Mouse (Mus musculus) heart, postnatal 10 days (tissue): ENCODE measurements at regions not wholly inside any gene's neighbourhood (a gene's known extent, or its start where the extent isn't known, plus 50 kb on each side); places are given as distances from the start of the nearest gene placed in this dataset.

ENCODE experiments used
- DNase-seq, 2 experiments: peaks; one replicate each; pipeline ENCODE4 v3.0.0; 2021
- intact Hi-C: fragments of 180-260 bp; cut with DNase I; formaldehyde crosslinking; loops from one replicate; pipeline ENCODE4 v1.15.1; 2025

DNA sequence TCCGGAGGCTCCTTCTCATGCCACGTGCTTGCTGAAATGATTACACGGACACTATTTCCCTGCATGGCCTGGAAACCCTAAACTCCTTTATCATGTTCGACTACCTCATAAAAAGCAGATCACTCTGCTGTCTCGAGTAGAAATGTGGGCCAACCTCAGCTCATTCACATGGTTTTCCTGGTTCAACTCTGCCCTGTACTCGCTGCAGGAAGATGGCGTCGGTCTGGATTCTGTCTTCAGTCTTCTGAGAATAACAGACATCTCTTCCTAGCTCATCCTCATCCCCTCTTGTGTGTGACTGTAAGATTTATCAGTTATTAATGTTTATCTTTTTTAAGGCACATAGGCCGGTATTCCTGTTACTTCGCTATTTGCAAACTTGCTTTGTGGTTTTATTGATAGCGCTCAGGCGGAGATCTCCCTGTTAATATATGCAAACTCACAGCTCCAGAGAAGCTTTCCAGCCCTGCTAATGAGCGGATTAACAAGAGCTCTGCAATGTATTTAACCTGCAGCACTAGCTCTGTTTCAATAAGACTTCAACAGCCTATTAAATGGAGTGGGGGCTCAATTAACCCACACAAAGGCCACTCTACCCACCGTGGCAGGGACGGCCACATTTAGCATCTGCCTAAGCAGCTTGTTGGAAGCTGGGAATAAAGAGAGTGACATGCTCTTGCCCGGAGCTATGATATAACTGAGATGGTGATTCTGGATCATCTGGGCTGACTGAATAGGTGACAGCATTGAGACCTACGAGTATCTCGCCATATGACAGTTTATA lies 159.5 kb upstream of the Eomes start:
- no peak for DNase-seq
- intact Hi-C loops = no loop called here

DNA sequence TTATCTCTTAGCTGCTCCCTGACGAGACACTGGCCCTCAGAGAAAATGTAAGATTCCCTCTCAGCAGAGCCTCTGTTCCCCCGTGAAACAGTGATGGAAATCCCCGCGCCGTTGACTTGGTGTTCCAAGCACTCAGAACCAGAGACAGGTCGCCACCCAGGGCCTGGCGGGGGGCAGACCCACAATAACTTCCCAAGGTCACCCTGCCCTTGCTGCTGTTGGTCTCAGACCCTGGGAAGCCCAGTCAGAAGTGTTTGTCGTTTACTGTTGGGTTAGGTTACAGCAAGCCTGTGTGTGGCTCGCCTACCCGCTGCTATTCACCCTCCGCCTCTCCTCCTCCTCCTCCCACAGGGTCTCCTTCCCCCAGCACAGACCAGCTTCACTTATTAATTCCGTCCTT lies 154.2 kb upstream of the Eomes start:
- DNase-seq = no peak
- intact Hi-C loops = no loop called here

DNA sequence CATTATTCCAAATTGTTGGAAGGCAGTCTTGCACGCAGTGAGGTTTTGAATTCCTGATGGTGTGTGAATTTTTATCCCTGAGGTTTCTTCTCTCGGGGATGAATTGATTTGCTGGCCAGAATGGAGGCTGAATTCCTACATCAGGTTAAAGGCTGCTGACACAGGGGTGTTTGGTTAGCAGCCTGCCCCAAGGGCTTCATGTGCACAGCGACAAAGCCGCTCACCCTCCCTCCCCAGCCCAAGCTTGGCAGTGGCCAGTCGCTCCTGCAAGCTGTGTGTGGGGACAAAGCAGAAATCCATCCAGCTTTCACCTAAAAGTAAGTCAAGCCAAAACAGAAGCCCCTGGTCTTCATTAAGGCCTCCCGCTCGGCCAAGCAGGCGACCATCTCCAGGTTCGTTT lies 151.4 kb upstream of the Eomes start:
- no peak for DNase-seq
- intact Hi-C loops = no loop called here

DNA sequence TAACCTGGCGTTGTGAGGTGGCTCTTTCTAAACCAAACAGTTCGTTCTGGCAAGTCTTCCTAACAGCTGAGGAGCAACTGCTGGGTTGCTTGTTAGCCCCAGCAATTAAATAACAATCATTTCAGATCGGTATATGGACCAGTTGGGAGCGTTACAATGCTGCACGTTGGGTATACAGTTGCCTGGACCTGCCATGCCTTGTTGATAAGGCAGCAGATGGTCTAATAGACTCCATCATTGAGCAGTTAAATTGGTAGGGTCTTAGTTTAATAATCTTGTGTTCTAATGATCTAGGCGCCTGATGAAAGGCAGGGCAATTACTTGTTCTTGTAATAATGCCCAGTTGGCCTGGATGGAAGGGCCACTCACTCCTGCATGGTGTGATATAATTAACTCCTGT lies 150.1 kb upstream of the Eomes start:
- intact Hi-C loops = no loop called here

DNA sequence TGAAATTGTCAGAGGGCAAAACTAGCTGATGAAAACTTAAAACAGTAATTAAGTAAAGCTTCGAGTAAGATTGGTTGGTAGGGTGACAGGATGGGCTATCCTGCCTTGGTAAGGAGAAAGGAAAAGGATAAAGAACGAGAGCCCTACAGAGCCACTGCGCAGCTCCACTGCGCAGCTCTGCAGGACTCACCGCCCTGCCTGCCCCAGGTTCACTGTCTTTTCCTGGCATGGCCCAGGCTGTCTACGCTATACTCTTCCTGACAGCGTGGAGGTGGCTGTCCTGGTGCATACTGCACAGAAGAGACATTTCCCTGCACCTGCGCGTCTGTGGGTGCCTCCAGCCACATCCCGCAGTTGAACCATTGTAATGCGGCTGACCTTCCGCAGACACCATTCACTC lies 136.6 kb upstream of the Eomes start:
- intact Hi-C loops = no loop called here
- no peak for DNase-seq

More for the DNA sequence above, 150.1 kb upstream of the Eomes start:
- DNase-seq = no peak

DNA sequence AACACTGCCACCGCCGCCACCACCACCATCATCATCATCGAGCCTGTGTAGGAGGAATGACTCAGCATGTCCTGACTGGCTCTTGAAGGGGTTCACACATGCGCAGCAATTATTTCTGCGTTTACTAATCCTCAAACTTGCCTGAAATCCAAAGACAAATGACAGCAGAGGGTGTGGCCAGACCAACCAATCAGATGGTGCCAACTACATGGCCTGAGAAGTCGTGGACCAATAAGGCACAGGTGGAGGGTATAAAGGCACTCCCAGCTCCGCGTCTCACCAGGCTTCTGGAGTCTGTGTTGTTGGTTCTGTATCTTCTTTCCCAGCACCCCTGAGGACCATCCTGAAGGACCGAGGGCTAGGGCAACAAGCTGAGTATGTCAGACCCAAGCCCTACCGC lies 123.1 kb upstream of the Eomes start:
- DNase-seq = no peak
- intact Hi-C loops = no loop called here

DNA sequence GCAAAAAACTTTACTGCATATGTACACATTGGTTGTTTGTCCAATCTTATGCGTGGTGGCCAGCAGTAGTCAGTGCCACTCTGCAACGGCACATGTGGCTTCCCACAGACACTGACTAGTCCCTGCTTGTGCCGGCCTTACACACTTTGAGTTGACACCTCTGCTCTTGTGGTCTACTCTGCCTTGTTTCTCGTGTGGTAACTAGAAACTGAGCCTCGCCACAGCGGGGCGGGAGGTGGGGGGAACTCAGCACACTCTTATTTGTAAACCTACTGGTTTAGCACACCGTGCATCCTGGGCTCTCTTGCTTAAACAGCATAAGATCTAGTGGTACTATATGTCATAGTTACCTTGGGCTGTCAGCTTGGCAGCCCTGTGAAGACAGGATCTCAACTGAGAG lies 120.6 kb upstream of the Eomes start:
- no peak for DNase-seq
- intact Hi-C loops = no loop called here

DNA sequence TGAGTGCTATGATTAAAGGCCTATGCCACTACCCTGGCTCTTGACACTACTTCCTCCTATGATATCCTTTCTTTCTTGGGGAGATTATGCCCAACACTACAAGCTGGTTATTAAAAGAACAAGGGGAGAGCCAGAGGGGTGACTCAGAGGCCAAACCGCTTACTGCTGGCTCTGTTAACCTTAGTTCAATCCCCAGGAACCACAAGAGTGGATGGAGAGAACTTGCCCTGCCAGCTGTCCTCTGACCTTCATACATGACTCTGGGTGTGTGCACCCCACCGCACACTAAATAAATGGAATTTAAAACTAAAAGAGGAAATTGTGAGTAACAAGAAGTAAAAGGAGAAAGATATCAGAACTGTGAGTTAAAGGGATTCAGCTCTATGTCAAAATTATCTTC lies 114.1 kb upstream of the Eomes start:
- DNase-seq = no peak
- intact Hi-C loops = no loop called here

DNA sequence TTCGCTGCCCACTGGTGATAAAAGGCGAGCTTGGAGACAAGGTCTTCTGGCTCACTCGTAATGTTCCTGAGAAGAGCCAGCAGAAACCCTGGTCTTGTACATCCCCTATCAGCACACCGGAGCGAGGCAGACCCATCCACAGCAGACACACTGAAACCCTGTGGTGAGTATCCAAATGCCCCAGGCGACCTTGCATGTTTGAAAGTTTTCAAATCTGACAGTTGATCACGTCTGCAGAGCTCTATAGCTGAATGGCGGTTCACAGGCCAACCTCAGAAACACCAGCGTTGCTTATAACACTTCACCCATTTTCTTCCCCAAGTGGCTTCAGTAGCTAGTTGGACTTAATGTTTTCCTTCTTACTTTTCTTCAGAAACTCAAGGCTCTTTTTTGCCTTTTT lies 112.6 kb upstream of the Eomes start:
- no peak for DNase-seq
- intact Hi-C loops = no loop called here

DNA sequence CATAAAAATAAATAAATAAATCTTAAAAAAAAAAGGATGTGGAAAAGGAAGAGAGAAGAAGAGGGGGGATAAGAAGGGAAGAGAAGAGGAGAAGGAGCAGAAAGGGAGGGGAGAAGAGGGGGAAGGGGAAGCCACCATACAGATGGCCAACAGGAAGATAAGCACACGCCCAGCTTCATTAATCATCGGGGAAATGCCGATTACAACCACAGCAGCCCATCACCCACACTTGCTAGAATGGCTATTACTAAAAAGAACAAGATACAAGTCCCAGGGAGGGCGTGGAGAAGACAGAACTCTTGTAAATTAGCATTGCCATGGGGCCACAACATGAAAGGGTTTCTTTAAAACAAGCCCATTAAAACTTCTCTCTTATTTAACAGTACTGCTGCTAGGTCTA lies 110.7 kb upstream of the Eomes start:
- DNase-seq = no peak
- intact Hi-C loops = no loop called here

DNA sequence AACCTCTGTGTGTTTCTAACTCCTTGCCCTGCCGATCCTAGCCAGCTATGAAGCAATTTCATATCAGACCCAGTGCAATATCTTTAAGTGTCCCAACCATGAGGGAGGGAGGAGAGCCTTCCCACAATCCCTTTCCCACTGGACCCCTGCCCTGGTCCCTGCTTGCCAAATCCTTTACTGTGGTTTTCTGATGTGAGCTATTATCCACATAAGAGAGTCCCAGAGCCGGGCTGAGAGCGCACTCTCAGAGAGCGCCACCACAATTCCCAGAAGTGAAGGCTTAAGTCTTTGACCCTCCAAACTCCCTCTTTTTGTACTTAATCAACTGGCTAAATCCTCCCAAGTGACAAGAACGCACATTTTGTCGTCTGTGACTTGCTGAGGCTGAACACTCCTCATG lies 107.4 kb upstream of the Eomes start:
- intact Hi-C loops = no loop called here
- DNase-seq = peak; percentile 25 to 33

DNA sequence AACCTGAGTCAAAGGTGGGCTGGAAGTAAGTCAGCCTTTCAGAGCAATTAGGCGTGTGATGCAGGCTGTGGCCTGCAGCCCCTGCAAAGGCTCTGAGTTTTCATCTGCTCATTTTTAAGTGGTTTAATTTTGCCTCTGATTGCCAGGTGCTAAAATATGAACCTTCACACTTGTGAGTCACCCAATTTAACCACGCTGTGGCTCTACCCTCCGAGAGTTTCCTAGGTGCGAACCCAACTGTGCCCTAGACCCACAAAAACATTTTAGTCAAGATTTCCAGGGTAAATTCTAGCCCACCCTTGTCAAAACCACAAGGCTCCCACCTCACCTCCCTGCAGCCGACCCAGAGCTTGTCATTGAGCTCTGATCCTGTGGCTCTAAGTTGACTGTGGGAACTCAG lies 103.3 kb upstream of the Eomes start:
- intact Hi-C loops = no loop called here
- DNase-seq = no peak

DNA sequence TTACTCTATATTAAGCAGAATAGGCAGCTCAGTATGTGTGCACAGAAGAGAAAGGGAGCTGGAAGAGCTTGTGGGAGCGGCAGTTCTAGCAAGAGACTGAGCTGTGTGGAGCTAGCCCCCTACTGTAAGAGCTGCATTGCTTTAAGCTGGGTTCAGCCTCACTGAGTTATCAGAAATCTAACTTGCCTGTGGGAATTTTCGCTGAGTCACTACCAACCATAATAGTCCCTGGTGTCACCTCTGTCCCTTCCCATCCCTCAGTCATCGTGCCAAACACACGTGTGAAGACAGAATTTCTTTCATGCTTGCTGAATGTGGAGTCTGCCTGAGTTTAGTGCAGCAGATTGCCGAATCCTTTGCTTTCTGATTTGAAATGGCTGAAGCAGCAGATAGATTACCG lies 99.0 kb upstream of the Eomes start:
- intact Hi-C loops = no loop called here
- DNase-seq = no peak

DNA sequence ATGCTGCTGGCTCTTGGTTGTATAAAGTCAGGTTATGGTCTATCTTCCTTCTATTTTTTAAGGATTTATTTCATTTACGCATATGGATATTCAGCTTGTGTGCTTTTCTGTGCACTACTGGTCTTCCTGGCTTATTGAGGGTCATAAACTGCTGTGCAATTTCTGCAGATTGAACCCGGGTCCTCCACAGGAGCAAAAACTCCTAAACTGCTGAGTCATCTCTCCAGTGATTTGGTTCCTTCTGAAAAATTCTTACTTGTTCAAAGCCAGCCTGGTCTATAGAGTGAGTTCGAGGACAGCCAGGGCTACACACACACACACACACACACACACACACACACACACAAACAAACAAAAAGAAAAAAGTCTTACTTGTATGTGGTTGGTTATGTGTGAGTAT lies 95.5 kb upstream of the Eomes start:
- DNase-seq = no peak
- intact Hi-C loops = no loop called here

DNA sequence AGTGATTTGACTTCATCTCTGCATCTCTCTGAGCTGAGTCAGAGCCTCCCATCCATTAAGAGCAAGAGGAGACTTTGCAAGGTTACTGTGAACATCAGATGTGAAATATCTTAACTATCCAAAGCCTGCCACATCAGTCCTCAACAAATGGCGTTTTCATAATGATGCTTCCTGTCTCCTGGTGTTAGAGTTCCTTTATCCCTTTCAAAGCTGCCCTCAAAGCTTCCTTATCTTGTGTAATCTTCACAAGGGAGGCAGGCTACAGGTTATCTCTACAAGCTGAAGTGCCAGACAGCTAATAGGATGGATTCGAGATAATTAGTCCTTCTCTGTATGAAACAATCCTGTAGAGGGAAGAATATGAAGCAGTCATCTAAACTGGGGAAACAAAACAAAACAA lies 93.4 kb upstream of the Eomes start:
- no peak for DNase-seq

DNA sequence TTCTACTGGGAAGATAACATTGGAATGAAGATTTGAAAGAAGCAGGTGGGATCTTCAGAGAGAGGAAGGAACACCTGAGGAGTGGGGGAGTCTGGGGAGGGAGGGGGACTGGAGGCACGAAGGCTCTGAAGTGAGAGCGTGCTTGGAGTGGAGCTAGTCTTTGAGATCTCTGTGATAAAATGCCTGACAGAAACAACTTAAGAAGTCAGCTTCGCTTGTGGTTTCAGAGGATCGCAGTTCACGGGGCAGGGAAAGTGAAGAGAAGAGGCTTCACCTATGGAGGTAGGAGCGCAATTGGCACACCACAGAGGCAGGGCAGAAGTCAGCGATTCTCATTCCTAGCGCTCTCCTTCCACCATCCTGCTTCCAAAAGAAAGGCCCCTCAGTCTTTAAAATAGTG lies 90.4 kb upstream of the Eomes start:
- no peak for DNase-seq
- intact Hi-C loops = no loop called here

More for the DNA sequence above, 93.4 kb upstream of the Eomes start:
- intact Hi-C loops = no loop called here

DNA sequence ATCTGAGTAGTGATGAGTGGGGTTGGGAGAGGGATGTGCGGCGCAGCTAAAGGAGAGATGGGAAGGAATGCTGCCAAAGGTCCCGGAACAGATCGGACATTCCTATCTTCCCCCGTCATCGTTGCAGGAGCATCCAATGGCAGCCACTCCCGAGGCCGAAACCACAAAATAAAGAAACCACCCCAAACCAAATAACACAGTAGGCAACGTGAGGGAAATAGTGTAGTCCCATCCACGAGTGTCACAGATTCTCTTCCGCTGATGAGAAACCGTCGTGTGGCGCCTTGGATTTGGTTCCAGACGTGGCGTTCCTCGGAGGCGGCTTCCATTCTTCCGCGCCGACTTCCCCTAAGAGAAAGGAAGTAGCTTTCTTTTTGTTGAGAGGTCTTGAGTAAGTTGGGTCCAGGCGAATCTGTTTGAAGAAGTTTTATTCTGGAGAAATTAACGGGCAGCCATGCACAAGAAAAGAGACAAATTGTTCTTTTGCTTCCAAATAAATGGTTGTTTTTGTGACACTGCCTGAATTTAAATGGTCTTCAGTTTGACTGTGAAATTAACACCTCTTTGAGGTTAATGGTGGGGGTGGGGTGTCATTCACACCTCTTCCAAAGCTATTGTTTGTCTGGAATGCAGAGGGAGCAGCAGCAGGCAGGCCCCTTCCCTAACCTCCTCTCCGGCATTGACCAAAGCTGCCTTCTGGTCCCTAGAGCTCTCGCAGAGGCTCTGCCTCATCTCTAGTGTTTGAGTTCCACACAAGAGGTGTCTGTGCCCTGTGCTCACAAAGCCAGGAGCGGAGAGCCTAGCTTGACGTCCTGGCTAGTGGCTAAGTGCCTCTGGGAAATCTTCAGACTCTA lies 88.3 kb upstream of the Eomes start:
- intact Hi-C loops = no loop called here
- peak; percentile 18 to 32 for DNase-seq

DNA sequence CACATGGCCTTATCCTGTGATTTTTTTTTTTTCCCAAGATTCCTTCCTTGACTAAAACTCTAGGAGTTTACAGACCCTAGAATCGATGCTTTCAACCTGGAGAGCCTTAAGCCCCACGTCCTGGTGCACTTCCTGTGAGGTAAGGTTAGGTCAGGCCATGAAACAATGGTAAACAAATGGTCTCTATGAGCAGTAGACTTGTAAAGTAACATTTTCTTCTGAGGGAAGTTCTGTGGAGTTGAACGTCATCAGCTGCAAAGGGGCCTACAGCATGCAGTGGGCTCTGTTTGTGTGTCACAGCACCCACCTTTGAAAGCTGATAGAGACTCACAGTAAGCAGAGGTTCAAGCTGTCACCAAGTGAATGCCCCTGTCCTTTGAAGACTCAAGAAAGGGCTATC lies 87.3 kb upstream of the Eomes start:
- DNase-seq = no peak
- intact Hi-C loops = no loop called here

DNA sequence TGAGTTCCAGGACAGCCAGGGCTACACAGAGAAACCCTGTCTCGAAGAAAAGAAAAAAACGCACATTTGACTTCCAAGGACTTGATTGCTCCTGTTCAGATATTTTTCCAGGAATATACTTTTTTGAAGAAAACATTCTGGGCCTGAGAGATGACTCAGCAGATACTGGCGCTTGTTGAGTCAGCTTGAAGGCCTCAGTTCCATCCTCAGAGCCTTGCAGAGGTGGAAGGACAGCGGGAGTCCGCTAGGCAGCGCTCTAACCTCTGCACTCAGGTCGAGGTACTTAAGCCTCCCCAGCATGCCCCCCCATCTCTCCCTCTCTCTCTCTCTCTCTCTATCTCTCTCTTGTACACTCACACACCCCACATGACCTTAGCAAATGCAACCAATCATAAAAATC lies 86.3 kb upstream of the Eomes start:
- intact Hi-C loops = no loop called here
- DNase-seq = no peak

DNA sequence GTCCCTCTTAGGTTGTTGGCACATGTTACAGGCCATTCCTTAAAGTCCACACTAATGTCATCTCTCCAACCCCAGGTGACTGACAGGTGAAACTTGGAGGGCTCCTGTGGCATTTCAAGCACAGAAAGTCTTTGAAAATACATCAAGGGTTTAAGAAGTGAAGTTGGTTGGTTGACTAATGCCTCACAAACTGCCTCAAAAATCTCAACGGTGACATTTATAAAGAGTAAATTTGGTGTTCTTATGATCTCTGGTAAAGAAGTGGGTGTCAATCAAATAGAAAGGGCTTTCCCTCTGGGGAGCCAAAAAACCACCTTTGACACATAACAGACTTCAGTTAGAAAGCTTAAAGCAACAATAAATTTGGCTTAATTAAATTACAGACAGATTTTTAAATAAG lies 85.2 kb upstream of the Eomes start:
- intact Hi-C loops = no loop called here
- DNase-seq = no peak

DNA sequence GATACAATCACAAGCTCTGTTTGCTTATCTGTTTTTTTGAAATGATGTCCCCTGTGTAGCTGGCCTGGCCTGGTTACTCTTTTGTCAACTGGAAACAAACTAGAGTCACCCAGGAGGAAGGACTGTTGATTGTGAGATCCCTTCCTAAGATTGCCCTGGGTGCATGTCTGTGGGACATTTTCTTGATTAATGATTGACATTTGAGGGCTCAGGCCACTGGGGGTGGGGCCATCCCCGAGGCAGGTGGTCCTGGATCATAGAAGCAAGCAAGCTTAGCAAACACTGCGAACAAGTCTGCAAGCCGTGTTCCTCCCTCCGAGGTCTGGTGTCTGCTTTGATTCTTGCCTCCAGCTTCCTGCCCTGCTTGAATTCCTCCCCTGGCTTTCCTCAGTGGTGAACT lies 84.4 kb upstream of the Eomes start:
- intact Hi-C loops = no loop called here
- DNase-seq = no peak

DNA sequence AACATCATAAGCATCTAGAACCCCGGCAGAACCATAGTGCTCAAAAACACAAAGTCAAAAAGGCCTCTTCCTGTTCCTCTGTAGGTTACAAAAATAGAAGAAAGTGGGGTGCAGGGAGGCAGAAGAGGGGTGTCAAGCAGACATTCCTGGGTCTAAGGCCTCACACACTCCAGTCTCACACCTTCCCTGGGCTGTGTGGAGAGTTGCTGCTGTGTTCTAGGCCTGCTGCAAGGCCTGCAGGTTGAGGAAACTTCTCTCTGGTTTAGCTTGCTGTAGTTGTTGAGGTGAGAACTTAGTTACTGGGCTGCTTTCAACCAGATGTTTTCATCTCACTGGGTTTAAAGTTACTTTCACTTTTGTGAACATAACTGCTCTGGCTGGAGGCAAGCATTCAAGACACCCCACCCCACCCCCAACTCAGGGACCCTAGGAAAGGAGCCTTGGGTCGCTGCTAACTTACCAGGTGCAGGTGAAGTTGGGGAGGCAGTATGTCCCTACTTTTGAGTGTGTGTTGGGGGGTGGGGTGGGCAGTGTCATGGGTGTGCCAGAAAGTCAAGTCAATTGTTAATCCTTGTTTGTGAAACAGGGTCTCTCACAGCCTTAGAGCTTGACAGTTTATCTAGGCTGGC lies 81.5 kb upstream of the Eomes start:
- intact Hi-C loops = no loop called here
- no peak for DNase-seq
